Mouse (Mus musculus): ENCODE data around the gene Rrp7a. TPM values are rescaled to one million over a fixed set of nuclear protein-coding genes. Genes with fewer than 3 reads are reported as not detected.
"Not testable (repeated sequence)": the region's sequence is repeated elsewhere in the genome, so short reads cannot be mapped to it uniquely, and the experiment has no call there.

Rrp7a gene
- polyA plus RNA-seq, 1 experiment from 2014 or later: 81.9 TPM

DNA sequence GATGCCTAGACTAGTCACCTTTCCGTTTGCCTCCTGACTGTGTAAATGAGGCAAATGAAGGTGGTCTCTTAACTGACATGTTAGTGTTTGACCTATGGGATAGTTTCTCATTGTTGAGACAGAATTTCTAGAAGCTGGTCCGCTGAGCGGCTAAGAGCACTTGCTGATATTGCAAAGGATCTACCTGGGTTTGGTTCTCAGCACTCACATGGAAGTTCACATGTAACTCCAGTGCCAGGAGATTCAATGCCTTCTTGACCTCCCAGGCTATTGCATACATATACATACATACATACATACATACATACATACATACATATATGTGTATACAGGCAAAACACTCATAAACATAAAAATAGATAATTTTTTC is 27.5 kb upstream of the Rrp7a start:
- WGBS: 36% methylated on average over 3 of the region's 3 CpGs
- no peak for DNase-seq (ENCODE audit: extremely low spot score, low spot score)
- peaks cover 48% of the 10 kb centered on the region for H3K36me3 ChIP-seq (replicated peaks)

GRCm38 (mm10) chr15:83149196-83150072 is 26.8 kb upstream of the Rrp7a start, which contains the start of gene Poldip3:
Gene Poldip3 (minus strand): TSS chr15:83149384.
- Histone ChIP-seq H3K4me1 (peaks cover 15% of the 10 kb centered on the region), H3K4me3 (peak within 1 kb of the TSS; percentile 92), H3K9me3 (no peaks in the 10 kb centered on the region), H3K27ac (peak within 1 kb of the TSS; percentile 98), H3K36me3 (replicated peaks) (peaks cover 52% of the 10 kb centered on the region), H3K27me3 (ENCODE audit: poor library complexity, severe bottlenecking) (no peaks in the 10 kb centered on the region)
- peak; percentile 95 for DNase-seq (ENCODE audit: extremely low spot score, low spot score)
- under 1% methylated on average over 56 of the region's 56 CpGs for WGBS

More for the DNA sequence above, 27.5 kb upstream of the Rrp7a start:
- peak overlapping the region; percentile 92 for H3K4me3 ChIP-seq
- H3K27me3 ChIP-seq (ENCODE audit: poor library complexity, severe bottlenecking): no peaks in the 10 kb centered on the region
- peak overlapping the region; percentile 98 for H3K27ac ChIP-seq
- peaks cover 15% of the 10 kb centered on the region for H3K4me1 ChIP-seq
- H3K9me3 ChIP-seq: no peaks in the 10 kb centered on the region

GRCm38 (mm10) chr15:83148801-83149195 is 26.2 kb upstream of the Rrp7a start:
- peak overlapping the region; percentile 92 for H3K4me3 ChIP-seq
- DNase-seq (ENCODE audit: extremely low spot score, low spot score): no peak
- 0% methylated on average over 41 of the region's 41 CpGs for WGBS
- H3K9me3 ChIP-seq: no peaks in the 10 kb centered on the region
- peaks cover 52% of the 10 kb centered on the region for H3K36me3 ChIP-seq (replicated peaks)
- peak overlapping the region; percentile 98 for H3K27ac ChIP-seq
- H3K4me1 ChIP-seq: peaks cover 15% of the 10 kb centered on the region
- no peaks in the 10 kb centered on the region for H3K27me3 ChIP-seq (ENCODE audit: poor library complexity, severe bottlenecking)

DNA sequence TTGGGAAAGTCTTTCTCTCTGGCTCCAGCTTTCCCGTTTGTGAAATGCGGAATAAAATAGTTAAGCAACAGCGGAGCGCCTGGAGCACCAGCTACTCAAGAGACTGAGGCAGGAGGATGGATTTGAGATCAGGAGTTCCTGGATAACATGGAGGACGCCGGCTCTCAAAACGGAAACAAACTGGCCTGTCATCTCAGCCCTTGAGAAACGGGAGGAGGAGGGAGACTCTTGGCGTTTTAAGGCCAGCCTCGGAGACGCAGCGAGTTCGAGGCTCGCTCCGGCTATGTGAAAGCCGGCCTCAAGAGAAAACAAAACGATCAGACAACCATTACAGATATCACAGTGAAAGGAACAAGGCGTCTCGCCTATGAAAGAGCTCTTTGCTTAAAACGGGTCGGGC is 25.8 kb upstream of the Rrp7a start:
- H3K9me3 ChIP-seq: no peaks in the 10 kb centered on the region
- H3K4me3 ChIP-seq: peak overlapping the region; percentile 92
- H3K36me3 ChIP-seq (replicated peaks): peaks cover 48% of the 10 kb centered on the region
- no peak for DNase-seq (ENCODE audit: extremely low spot score, low spot score)
- H3K4me1 ChIP-seq: peaks cover 17% of the 10 kb centered on the region
- peak overlapping the region; percentile 98 for H3K27ac ChIP-seq
- WGBS: 4% methylated on average over 21 of the region's 21 CpGs
- H3K27me3 ChIP-seq (ENCODE audit: poor library complexity, severe bottlenecking): no peaks in the 10 kb centered on the region

DNA sequence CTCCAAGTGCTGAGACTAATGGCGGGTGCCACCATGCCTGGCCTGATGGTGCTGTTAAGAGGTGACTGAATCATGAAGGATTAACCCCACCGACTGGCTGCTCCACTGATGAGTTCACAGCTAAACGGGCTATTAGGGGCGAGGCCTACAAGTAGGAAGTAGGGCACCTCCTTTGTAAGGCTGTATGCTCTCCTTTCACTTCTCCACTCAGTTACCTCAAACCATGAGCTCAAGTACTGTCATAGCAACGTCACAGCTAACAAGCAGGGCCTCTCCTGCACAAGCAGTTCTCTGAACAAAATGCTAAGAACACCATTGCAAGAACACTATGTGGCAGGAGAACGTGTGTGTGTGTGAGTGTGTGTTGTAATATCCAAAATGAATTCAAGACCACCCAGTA is 22.9 kb upstream of the Rrp7a start:
- 91% methylated on average over 6 of the region's 6 CpGs for WGBS

GRCm38 (mm10) chr15:83142861-83143260 is 20.3 kb upstream of the Rrp7a start:
- no peaks in the 10 kb centered on the region for H3K27me3 ChIP-seq (ENCODE audit: poor library complexity, severe bottlenecking)
- H3K4me3 ChIP-seq: no peak overlapping the region
- H3K27ac ChIP-seq: no peak overlapping the region
- 69% methylated on average over 5 of the region's 5 CpGs for WGBS
- H3K36me3 ChIP-seq (replicated peaks): peaks cover 81% of the 10 kb centered on the region
- DNase-seq (ENCODE audit: extremely low spot score, low spot score): no peak
- no peaks in the 10 kb centered on the region for H3K9me3 ChIP-seq
- H3K4me1 ChIP-seq: peaks cover 23% of the 10 kb centered on the region

More for the DNA sequence above, 22.9 kb upstream of the Rrp7a start:
- Histone ChIP-seq H3K4me3 (no peak overlapping the region), H3K27ac (no peak overlapping the region), H3K9me3 (no peaks in the 10 kb centered on the region), H3K4me1 (peaks cover 32% of the 10 kb centered on the region), H3K27me3 (ENCODE audit: poor library complexity, severe bottlenecking) (no peaks in the 10 kb centered on the region), H3K36me3 (replicated peaks) (peaks cover 63% of the 10 kb centered on the region)
- DNase-seq (ENCODE audit: extremely low spot score, low spot score): no peak

DNA sequence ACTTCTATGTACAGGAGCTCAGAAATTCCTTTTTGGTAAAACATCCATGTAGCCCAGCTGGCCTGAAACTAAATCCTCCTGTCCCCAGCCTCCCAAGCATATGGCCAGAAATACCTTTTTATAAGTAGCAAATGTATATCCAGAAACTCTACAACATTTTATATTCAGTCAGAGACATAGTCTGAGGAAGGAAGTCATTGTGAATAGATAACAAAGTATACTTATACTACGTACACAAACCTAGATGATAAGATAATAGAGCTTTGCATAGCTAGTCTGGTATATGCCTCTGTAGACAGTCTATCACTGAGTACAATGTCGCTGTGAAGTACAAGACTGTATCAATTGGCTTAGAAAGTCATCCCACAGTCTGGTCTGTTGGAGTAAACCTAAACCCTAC is 13.1 kb upstream of the Rrp7a start:
- no peak overlapping the region for H3K4me3 ChIP-seq
- H3K36me3 ChIP-seq (replicated peaks): peaks cover 91% of the 10 kb centered on the region
- H3K27me3 ChIP-seq (ENCODE audit: poor library complexity, severe bottlenecking): no peaks in the 10 kb centered on the region
- no peaks in the 10 kb centered on the region for H3K9me3 ChIP-seq
- no peak overlapping the region for H3K27ac ChIP-seq
- no peak for DNase-seq (ENCODE audit: extremely low spot score, low spot score)
- WGBS: 92% methylated on average over 2 of the region's 2 CpGs
- peaks cover 4% of the 10 kb centered on the region for H3K4me1 ChIP-seq

DNA sequence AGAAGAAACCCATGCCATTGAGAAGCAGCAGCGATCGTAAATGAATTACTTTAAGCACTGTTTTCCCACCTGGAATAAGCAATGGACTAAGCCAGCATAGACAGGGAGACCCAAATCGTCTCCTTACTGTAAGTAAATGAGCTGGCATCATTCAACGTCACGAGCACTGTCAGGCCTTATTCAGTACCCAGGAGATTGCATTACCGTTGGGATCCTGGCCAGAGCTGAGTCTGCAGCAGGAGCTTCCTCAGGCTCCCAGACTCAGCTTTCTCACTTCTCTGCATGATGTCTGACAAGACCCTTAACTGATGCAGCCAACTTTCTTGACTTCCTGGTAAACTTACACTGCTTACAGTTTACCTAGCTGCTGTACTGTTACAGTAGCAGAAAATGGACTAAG is 12.1 kb upstream of the Rrp7a start:
- no peak overlapping the region for H3K27ac ChIP-seq
- no peaks in the 10 kb centered on the region for H3K9me3 ChIP-seq
- H3K36me3 ChIP-seq (replicated peaks): peaks cover 96% of the 10 kb centered on the region
- no peaks in the 10 kb centered on the region for H3K4me1 ChIP-seq
- H3K27me3 ChIP-seq (ENCODE audit: poor library complexity, severe bottlenecking): no peaks in the 10 kb centered on the region
- WGBS: 94% methylated on average over 6 of the region's 6 CpGs
- DNase-seq (ENCODE audit: extremely low spot score, low spot score): no peak
- H3K4me3 ChIP-seq: no peak overlapping the region

GRCm38 (mm10) chr15:83129530-83130231 is 7.1 kb upstream of the Rrp7a start:
- Histone ChIP-seq H3K4me1 (no peaks in the 10 kb centered on the region), H3K27ac (no peak overlapping the region), H3K9me3 (no peaks in the 10 kb centered on the region), H3K36me3 (replicated peaks) (peaks cover 96% of the 10 kb centered on the region), H3K4me3 (no peak overlapping the region), H3K27me3 (ENCODE audit: poor library complexity, severe bottlenecking) (no peaks in the 10 kb centered on the region)
- 97% methylated on average over 7 of the region's 7 CpGs for WGBS
- no peak for DNase-seq (ENCODE audit: extremely low spot score, low spot score)

- not testable (repeated sequence) for H3K27me3 ChIP-seq (ENCODE audit: poor library complexity, severe bottlenecking); DNase-seq (ENCODE audit: extremely low spot score, low spot score); H3K4me1 ChIP-seq; H3K4me3 ChIP-seq; H3K27ac ChIP-seq; H3K9me3 ChIP-seq
- peaks cover 75% of the 10 kb centered on the region for H3K36me3 ChIP-seq (replicated peaks)
- WGBS: 88% methylated on average over 3 of the region's 3 CpGs
Observed at GRCm38 (mm10) chr15:83127037-83127436, 4.4 kb upstream of the Rrp7a start.

GRCm38 (mm10) chr15:83126582-83126981 is 4.0 kb upstream of the Rrp7a start:
- no peak for DNase-seq (ENCODE audit: extremely low spot score, low spot score)

DNA sequence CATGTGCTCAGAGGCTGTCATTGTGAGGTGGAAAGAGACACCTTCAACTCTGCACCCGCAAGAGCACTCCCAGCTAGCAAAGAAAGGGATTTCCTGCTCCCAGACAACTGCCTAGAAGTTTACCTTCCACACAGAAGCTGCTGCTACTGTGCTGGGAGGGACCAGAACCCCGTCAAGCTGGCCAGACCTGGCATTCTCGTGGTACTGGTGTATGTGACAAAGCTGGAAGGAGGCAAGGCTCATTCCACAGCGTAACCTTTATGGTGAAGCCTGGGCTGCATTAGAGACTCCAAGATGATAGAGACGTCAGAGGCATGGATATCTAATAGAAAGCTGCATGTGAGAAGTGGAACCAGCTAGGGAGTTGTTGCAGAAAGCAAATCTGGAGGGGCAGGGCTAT is 2.0 kb upstream of the Rrp7a start:
- peaks cover 15% of the 10 kb centered on the region for H3K4me1 ChIP-seq
- 66% methylated on average over 5 of the region's 5 CpGs for WGBS
- H3K27me3 ChIP-seq (ENCODE audit: poor library complexity, severe bottlenecking): no peaks in the 10 kb centered on the region
- no peak overlapping the region for H3K27ac ChIP-seq
- no peak overlapping the region for H3K4me3 ChIP-seq
- H3K9me3 ChIP-seq: no peaks in the 10 kb centered on the region
- DNase-seq (ENCODE audit: extremely low spot score, low spot score): no peak
- peaks cover 59% of the 10 kb centered on the region for H3K36me3 ChIP-seq (replicated peaks)

More at GRCm38 (mm10) chr15:83126582-83126981, 4.0 kb upstream of the Rrp7a start:
- Histone ChIP-seq H3K4me3 (no peak overlapping the region), H3K4me1 (peaks cover 8% of the 10 kb centered on the region), H3K27ac (no peak overlapping the region), H3K36me3 (replicated peaks) (peaks cover 70% of the 10 kb centered on the region), H3K9me3 (no peaks in the 10 kb centered on the region), H3K27me3 (ENCODE audit: poor library complexity, severe bottlenecking) (no peaks in the 10 kb centered on the region)
- 96% methylated on average over 9 of the region's 9 CpGs for WGBS
